Mouse (Mus musculus): ENCODE results near the gene Snx27.
A peak's percentile ranks its signal among the peaks of the same experiment; 100 is the strongest.

Gene Snx27

DNA sequence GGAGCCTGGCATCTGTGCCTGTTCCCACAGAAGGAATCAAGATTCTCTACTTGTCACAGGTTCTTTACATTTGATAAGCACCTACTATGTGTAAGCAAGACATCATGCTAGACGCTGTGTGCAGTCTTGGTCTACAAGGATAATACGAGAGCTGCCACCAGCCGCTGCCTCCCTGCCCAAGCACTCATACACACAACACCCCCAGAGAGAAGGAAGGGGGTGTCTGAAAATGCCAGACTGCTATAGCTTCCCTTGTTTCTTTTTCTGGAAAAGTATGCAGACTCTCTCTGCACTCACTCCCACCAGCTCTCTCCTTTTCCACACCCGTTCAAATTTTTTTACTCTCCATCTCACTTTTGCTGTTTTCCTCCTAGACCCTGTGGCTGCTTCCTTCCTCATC lies 105.1 kb downstream of the Snx27 start:
- DNase-seq (ENCODE audit: low read depth, low spot score) = no peak

DNA sequence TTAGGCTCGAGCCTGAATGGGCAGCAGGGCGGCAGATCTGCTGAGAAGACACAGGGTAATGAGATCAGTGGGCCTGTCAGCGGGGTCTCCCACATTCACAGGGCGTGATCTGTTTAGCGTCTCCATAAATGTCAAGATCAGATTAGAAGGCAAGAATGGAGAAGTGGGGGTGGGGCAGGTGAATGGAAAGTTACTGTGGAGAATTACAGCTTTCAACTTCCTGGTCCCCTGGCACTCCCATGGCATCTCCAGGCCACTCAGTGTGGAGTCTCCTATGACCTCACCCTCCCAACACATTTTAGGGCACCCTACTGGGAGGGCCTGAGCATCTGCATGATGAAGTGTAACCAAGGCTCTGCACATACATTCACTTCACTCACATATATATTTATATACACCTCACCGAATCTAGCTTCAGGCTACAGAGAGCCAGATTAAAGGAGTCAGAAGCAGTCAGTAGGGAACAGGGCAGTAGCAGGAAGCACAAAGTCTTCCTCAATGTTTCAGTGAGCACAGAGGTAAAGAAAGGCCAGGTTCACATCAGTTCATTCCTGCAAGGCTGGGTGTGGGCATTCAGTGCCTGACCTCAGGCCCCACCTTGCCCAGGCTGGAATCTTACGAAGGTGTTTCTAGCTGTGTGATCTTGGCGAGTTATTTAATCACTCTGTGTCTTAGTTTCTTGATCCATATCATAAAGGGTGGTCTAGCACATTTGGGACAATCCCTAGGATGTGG lies 106.0 kb downstream of the Snx27 start:
- no peak for DNase-seq (ENCODE audit: low read depth, low spot score)

DNA sequence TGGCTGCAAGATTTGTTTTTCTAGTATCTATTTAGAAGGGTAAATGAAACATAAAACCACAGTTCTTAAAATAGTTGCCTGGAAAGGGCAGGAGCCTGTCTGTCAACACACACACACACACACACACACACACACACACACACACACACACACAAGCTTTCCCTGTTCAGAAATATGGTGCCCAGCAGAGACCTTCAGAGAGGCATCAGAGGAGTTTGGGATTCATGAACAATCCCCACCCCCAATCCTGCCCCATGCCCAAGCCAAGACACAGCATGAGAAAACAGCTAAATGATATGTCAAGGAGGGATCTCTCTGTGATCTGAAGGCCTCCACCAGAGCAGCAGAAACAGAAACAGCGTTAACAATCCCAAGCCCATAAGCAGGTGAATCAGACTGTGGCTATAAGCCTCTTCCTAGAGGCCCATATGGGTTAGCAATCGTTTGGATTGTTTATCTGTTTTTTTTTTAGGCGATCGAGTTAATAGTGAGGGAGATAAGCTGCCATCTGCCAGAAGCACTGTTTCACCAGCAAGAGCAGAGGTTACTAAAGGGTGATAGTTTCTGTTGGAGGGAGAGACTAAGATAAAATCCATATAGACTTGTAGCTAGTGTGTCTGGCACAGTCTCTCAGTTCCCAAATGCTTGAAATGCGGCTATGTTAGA lies 108.8 kb downstream of the Snx27 start:
- DNase-seq (ENCODE audit: low read depth, low spot score) = no peak

DNA sequence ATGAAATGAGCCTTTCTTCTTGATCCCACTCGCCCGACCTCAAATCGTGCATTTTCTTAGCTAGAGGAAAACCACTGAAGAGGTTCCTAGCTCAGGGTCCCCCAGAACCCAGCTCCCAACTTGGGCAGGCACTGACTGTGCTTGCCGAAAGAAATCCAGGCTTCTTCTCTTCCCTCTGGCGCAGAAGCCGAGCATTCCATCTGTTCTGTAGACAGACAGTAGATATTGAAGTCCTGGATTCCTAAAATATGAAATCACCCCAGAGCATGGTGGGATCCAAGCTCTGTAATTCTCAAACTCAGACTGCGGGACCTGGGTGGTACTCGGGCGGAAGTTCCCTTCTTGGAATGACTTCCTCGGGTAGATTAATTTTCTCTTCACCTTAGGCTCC lies 109.4 kb downstream of the Snx27 start:
- DNase-seq (ENCODE audit: low read depth, low spot score) = no peak

DNA sequence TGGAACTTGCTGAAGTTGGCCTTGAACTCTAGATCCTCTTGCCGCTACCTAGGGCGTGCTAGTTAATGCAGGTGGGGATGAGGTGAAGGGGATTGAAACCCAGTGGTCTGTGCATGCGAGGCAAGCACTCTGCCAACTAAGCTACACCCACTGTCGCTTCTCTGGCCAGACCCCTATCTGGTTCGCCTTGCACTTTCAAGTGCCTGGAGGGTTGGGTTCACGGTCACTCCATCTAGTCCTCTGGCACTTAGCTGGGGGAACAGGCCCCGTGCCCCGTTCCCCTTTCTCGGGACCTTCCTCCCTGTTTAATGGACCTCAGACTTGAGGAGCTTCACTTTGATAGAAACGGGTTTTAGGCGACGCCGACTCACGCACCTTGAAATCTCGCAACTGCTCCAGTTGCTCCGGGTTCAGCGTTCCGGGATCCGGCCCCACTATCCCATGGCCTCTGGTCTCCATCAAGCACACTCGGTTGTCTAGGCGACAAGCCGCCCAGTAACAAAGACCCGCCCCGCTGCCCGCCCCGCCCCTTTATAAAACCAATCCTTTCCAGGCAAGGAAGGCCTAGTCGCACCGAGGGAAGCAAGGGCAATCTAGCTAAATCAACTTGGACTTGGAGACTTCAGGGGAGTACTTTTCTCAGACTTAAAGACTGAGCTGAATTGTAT lies 109.9 kb downstream of the Snx27 start:
- DNase-seq (ENCODE audit: low read depth, low spot score) = no peak

DNA sequence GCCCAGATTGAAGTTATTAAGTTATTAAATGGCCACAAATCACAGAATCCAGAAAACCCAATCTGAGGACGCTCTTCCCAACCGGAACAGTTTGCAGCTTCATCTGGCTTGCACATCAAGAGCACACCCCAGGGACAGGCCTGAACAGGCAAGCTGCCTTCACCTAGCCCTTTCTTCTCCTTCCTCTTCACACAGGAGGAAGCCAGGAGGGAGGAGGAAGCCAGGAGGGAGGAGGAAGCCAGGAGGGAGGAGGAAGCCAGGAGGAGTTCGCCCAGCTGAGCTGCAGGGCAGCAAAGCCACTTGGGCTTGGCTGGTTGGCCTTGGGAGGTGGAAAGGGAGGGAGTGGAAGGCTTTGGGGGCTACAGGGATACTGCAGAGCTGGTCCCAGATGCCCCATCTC lies 113.6 kb downstream of the Snx27 start:
- no peak for DNase-seq (ENCODE audit: low read depth, low spot score)

DNA sequence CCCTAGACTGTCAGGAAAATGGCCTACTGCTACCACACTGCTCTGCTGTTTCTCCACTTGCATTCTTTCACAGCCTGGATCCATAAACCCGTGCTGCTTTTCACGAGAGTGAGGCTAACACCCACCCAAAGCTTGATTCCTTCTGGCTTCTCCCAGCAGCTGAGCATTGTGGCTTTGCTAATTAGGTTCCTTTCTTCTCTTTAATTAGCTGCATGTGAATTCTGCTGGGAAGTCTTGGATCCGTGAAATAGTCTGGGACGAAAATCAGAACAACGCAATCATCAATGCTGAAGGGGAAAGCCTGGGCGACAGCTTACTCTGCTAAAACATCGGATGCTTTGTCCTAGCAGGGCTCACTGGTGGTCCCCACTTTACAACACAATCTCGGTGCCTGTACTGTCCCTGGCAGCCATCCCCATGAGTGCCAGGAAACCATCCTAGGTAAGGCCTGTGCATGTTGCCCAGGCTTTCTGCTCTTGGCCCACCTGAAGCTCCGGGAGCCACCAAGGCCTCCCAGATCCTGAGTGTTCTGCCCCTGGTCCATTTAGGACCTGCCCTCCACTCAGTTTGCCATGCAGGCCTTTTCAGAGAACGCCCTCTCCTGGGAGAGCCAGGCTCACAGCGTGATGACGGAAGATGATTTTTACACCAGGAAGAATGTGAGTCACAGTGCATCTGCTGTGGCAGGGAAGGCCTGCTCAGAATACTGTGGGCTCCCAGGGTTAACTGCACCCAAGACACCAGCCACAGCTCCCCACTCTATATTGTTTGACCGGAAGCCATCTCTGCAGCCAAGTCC lies 116.7 kb downstream of the Snx27 start:
- DNase-seq (ENCODE audit: low read depth, low spot score) = no peak

DNA sequence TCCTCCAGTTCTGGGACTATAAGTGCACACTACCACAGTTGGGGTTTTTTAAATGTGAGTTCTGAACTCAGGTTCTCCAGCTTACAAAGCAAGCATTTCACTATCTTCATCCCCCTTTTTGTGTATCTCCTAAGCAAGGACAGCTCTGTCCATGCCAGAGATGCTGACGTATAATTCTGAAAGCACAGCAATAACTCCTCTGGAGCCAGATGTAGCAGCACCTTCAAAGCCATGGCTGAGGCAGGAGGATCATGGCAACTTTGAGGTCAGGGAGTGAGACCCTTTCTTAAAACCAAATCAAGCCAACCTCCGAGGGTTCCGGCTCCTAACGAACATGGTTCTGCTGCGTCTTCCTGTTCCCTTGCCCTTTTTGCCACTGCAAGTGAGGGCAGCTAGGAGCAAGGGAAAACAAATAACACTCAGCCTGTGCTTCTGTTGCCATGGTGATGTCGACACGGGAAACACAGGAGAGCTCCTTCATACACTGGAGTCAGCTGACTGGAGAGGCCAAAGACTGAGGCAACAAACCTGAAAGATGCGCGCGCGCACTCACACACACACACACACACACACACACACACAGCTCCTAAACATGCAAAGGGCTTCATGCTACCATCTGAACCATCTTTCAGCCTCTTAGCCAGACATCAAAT lies 118.5 kb downstream of the Snx27 start:
- DNase-seq (ENCODE audit: low read depth, low spot score) = no peak

DNA sequence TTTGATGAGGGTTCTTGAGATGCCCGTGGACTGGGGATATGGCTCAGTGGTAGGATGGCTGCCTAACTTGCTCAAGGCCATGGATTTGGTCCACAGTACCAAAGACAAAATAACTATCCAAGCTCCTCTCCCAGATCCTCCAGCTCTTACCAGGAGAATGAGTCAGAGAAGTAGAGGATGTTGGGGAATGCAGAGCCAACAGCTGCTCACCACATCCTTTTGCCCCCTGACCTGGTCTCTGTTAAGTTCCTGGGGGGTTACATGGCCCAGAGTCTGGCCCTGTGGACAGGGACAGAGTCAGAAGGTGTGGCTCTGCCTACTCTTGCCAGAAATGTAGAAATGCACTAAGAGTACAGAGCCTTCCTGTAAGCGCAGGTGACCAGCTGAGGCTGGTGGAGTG lies 122.7 kb downstream of the Snx27 start:
- no peak for DNase-seq (ENCODE audit: low read depth, low spot score)

DNA sequence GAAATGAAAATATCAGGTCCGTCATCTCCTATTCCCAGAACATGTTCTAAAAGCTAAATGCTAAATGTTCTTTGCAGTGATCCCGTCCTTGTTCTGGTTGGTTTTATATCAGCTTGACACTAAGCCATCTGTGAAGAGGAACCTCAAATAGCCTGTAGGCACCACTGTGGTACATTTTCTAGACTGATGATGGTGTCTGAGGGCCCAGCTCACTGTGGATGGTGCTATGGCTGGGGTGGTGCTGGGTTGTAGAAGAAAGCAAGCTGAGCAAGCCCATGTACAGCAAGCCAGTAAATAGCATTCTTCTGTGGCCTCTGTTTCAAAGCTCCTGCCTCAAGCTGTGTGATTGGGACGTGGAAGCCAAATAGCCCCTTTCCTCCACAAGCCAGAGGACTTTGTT lies 125.5 kb downstream of the Snx27 start:
- DNase-seq (ENCODE audit: low read depth, low spot score) = no peak

DNA sequence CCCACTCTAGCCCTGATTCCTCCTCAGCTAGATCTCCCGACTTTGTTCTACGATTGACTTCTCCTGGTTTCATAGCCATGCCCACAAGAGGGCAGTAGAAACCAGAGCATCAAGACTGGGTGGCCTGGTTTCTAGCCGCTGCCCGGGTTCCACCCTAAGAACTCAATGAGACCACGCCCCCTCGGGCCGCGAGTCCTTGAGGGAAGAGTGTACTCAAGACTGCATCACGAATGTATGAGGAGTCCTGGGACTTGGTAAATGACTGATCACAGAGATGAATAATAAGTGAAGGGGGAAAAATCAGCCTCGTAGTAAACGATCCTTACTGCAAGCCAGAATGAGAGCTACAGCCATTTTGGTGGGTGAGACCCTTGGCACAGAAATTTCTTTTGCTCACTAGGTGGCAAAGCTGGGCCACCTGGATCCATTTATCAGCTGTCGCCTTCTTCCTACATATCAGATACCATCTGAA lies 126.0 kb downstream of the Snx27 start:
- peak; percentile 73 for DNase-seq (ENCODE audit: low read depth, low spot score)

DNA sequence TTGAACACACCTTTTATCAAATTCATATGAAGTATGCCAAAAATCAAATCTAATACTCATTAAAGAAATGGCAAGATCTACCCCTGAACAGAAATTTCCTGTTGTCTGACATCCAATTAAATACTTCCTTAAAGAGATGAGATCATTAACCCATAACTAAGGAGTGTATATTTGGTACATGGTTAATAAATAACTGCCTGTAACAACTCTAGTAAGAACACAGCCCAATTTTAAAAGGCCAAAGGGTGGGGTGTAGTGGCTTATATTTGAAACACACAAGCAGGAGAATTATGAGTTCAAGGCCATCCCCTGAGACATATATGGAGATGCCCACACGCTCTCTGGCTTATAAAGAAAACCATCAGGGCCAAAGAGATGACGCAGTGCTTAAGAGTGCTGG lies 133.1 kb downstream of the Snx27 start:
- no peak for DNase-seq (ENCODE audit: low read depth, low spot score)
